Mouse (Mus musculus) heart, embryonic 11.5 days (tissue): ENCODE measurements at regions not wholly inside any gene's neighbourhood (a gene's known extent, or its start where the extent isn't known, plus 50 kb on each side); places are given as distances from the start of the nearest gene placed in this dataset.

Experiments used
- ATAC-seq: fragments of 200-750 bp; cut with Nextera tagmentation; replicated peaks from 2 replicates; pipeline ENCODE4 v1.8.0; 2017; ENCODE audit warnings: moderate library complexity; ENCODE audit not compliant: insufficient number of reproducible peaks, low FRiP score, low TSS enrichment
- H3K27ac ChIP-seq: fragments of 300-500 bp; sonication (generic); 2 replicates; pipeline ENCODE4 v1.5.1; 2014; ENCODE audit warnings: mild to moderate bottlenecking, low read depth, low read length
- H3K27me3 ChIP-seq: fragments of 300-500 bp; sonication (generic); 2 replicates; pipeline ENCODE4 v1.6.1; 2014; ENCODE audit warnings: mild to moderate bottlenecking, low read length, mixed read lengths; ENCODE audit not compliant: control insufficient read depth, insufficient read depth
- H3K36me3 ChIP-seq: fragments of 300-500 bp; sonication (generic); 2 replicates; pipeline ENCODE4 v1.6.1; 2014; ENCODE audit warnings: mild to moderate bottlenecking, low read length, moderate library complexity, mixed read lengths; ENCODE audit not compliant: control insufficient read depth, insufficient read depth
- H3K4me1 ChIP-seq: fragments of 300-500 bp; sonication (generic); 2 replicates; pipeline ENCODE4 v1.6.1; 2014; ENCODE audit warnings: low read length; ENCODE audit not compliant: control insufficient read depth, insufficient read depth
- H3K4me2 ChIP-seq: fragments of 300-500 bp; sonication (generic); 2 replicates; pipeline ENCODE4 v1.6.1; 2014; ENCODE audit warnings: mild to moderate bottlenecking, moderate library complexity
- H3K4me3 ChIP-seq: fragments of 300-500 bp; sonication (generic); 2 replicates; pipeline ENCODE4 v1.5.1; 2014; ENCODE audit warnings: low read depth, low read length
- H3K9ac ChIP-seq: fragments of 300-500 bp; sonication (generic); 2 replicates; pipeline ENCODE4 v1.6.1; 2014; ENCODE audit warnings: mild to moderate bottlenecking, low read depth, low read length, moderate library complexity
- H3K9me3 ChIP-seq: fragments of 300-500 bp; sonication (generic); replicated peaks from 2 replicates; pipeline ENCODE4 v1.6.1; 2016; ENCODE audit warnings: low read length; ENCODE audit not compliant: control insufficient read depth
- WGBS: fragments of 180-500 bp; shearing (Covaris S2); extraction: QIAGEN DNeasy Blood & Tissue Kit; methylation state at CpG from one replicate; pipeline ENCODE4 v1.1.7; 2014; ENCODE audit not compliant: insufficient replicate concordance; 5-methylcytosine and 5-hydroxymethylcytosine counted together

GRCm38 (mm10) chr2:159884773-159885459 lies 449.0 kb downstream of the Gm826 start:
- H3K4me3 ChIP-seq, result no peak overlapping the region
- WGBS, result 86% methylated on average over 6 of the region's 6 CpGs
- H3K9me3 ChIP-seq, result no peaks in the 10 kb centered on the region
- no peak overlapping the region for H3K4me2 ChIP-seq
- no peak overlapping the region for H3K9ac ChIP-seq
- no peaks in the 10 kb centered on the region for H3K27me3 ChIP-seq
- no peak overlapping the region for H3K27ac ChIP-seq
- ATAC-seq, result no peak
- no peaks in the 10 kb centered on the region for H3K36me3 ChIP-seq
- no peaks in the 10 kb centered on the region for H3K4me1 ChIP-seq

GRCm38 (mm10) chr2:159866981-159867380 lies 467.0 kb downstream of the Gm826 start:
- 49% methylated on average over 2 of the region's 2 CpGs for WGBS
- Histone ChIP-seq H3K27me3 (no peaks in the 10 kb centered on the region), H3K4me3 (no peak overlapping the region), H3K9me3 (no peaks in the 10 kb centered on the region), H3K4me2 (no peak overlapping the region), H3K9ac (no peak overlapping the region), H3K36me3 (no peaks in the 10 kb centered on the region), H3K4me1 (no peaks in the 10 kb centered on the region), H3K27ac (no peak overlapping the region)
- no peak for ATAC-seq

GRCm38 (mm10) chr2:159866391-159866790 lies 467.6 kb downstream of the Gm826 start:
- 78% methylated on average over 1 of the region's 1 CpGs for WGBS
- Histone ChIP-seq H3K27ac (no peak overlapping the region), H3K4me3 (no peak overlapping the region), H3K9me3 (no peaks in the 10 kb centered on the region), H3K9ac (no peak overlapping the region), H3K27me3 (no peaks in the 10 kb centered on the region), H3K4me2 (no peak overlapping the region), H3K4me1 (no peaks in the 10 kb centered on the region), H3K36me3 (no peaks in the 10 kb centered on the region)
- no peak for ATAC-seq

GRCm38 (mm10) chr2:159863185-159863584 lies 470.8 kb downstream of the Gm826 start:
- ATAC-seq, result no peak
- Histone ChIP-seq H3K4me3 (no peak overlapping the region), H3K27me3 (no peaks in the 10 kb centered on the region), H3K4me1 (no peaks in the 10 kb centered on the region), H3K4me2 (no peak overlapping the region), H3K9ac (no peak overlapping the region), H3K27ac (no peak overlapping the region), H3K9me3 (no peaks in the 10 kb centered on the region), H3K36me3 (no peaks in the 10 kb centered on the region)
- WGBS, result 42% methylated on average over 1 of the region's 1 CpGs

- H3K27me3 ChIP-seq, result no peaks in the 10 kb centered on the region
- ATAC-seq, result no peak
- 75% methylated on average over 5 of the region's 5 CpGs for WGBS
Measured at GRCm38 (mm10) chr2:159853891-159854665, 479.9 kb downstream of the Gm826 start.

GRCm38 (mm10) chr2:159852959-159853358 lies 481.0 kb downstream of the Gm826 start:
- Histone ChIP-seq H3K9ac (no peak overlapping the region), H3K9me3 (no peaks in the 10 kb centered on the region), H3K4me3 (no peak overlapping the region), H3K36me3 (no peaks in the 10 kb centered on the region), H3K4me1 (no peaks in the 10 kb centered on the region), H3K27me3 (no peaks in the 10 kb centered on the region), H3K27ac (no peak overlapping the region), H3K4me2 (no peak overlapping the region)
- WGBS, result 87% methylated on average over 4 of the region's 4 CpGs
- no peak for ATAC-seq

More at GRCm38 (mm10) chr2:159853891-159854665, 479.9 kb downstream of the Gm826 start:
- no peak overlapping the region for H3K9ac ChIP-seq
- H3K9me3 ChIP-seq, result no peaks in the 10 kb centered on the region
- no peak overlapping the region for H3K27ac ChIP-seq
- H3K4me2 ChIP-seq, result no peak overlapping the region
- no peaks in the 10 kb centered on the region for H3K4me1 ChIP-seq
- no peak overlapping the region for H3K4me3 ChIP-seq
- no peaks in the 10 kb centered on the region for H3K36me3 ChIP-seq

GRCm38 (mm10) chr2:159832488-159833113 lies 501.4 kb downstream of the Gm826 start:
- ATAC-seq, result no peak
- WGBS, result 78% methylated on average over 7 of the region's 7 CpGs

GRCm38 (mm10) chr2:159826417-159826816 lies 507.5 kb downstream of the Gm826 start:
- H3K4me3 ChIP-seq, result no peak overlapping the region
- H3K9ac ChIP-seq, result no peak overlapping the region
- no peak overlapping the region for H3K4me2 ChIP-seq
- H3K27ac ChIP-seq, result no peak overlapping the region
- H3K27me3 ChIP-seq, result no peaks in the 10 kb centered on the region
- no peak for ATAC-seq
- H3K36me3 ChIP-seq, result no peaks in the 10 kb centered on the region
- no peaks in the 10 kb centered on the region for H3K4me1 ChIP-seq
- WGBS, result 87% methylated on average over 2 of the region's 2 CpGs
- H3K9me3 ChIP-seq, result no peaks in the 10 kb centered on the region

More at GRCm38 (mm10) chr2:159832488-159833113, 501.4 kb downstream of the Gm826 start:
- Histone ChIP-seq H3K27ac (no peak overlapping the region), H3K4me3 (no peak overlapping the region), H3K4me1 (no peaks in the 10 kb centered on the region), H3K27me3 (no peaks in the 10 kb centered on the region), H3K4me2 (no peak overlapping the region), H3K36me3 (no peaks in the 10 kb centered on the region), H3K9me3 (no peaks in the 10 kb centered on the region), H3K9ac (no peak overlapping the region)
